Mouse (Mus musculus): ENCODE measurements around the gene Sdha.

Gene Sdha

GRCm38 (mm10) chr13:74302050-74303037 lies 47.7 kb downstream of the Sdha start:
- DNase-seq (ENCODE audit: low spot score in 2 of 2): no peak

- no peak for DNase-seq (ENCODE audit: low spot score in 2 of 2)
Observed at GRCm38 (mm10) chr13:74301607-74301984, 48.5 kb downstream of the Sdha start.

- DNase-seq (ENCODE audit: low spot score in 2 of 2): peak; percentile 23 to 25
Observed at GRCm38 (mm10) chr13:74300925-74301606, 49.0 kb downstream of the Sdha start.

GRCm38 (mm10) chr13:74296376-74296775 lies 53.7 kb downstream of the Sdha start:
- DNase-seq (ENCODE audit: low spot score in 2 of 2): no peak

- peak; percentile 8 to 9 for DNase-seq (ENCODE audit: low spot score in 2 of 2)
Observed at GRCm38 (mm10) chr13:74292167-74292566, 57.9 kb downstream of the Sdha start, which contains the start of gene Ahrr. Ahrr (minus strand) TSS chr13:74292331.

- DNase-seq (ENCODE audit: low spot score in 2 of 2): no peak
Observed at GRCm38 (mm10) chr13:74289646-74290045, 60.4 kb downstream of the Sdha start.

GRCm38 (mm10) chr13:74282299-74282698 lies 67.8 kb downstream of the Sdha start:
- no peak for DNase-seq (ENCODE audit: low spot score in 2 of 2)

- DNase-seq (ENCODE audit: low spot score in 2 of 2): no peak
Observed at GRCm38 (mm10) chr13:74275726-74276125, 74.4 kb downstream of the Sdha start.

Measured in spleen, postnatal 36 days (tissue).